In the genomic region with DNA sequence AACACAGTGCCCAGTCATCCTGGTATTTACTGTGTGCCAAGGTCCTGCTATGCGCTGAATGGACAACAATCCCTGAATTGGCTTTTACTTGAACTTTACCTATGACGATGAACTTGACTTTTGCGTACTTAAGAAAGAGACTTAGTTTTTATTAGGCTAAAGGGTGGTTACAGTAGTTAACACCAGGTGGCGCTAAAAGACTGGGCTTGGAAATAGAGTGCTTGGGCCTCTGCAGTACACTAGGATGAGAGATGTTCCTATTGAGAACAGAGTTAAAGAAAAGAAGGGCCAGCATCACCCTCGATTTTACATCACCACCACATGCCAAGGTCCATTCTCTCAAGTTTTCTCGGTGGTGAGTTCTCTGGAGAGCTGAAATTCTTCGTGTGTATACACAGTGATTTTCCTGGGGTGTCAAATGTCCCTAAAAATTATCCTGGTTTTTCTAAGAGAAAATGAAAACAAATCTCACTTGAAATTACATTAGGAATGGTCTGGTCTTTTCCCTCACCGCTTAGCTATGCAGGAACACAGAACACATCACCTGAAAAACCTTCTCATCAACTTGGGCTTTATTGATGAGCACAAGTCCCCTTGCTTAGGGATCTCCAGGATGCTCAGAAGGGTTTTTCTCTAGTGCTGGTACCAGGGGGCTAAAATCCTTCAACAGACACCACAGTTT, we compare ENCODE assay signal across 8 mouse cellular contexts.
DNase-seq lines count a peak whose midpoint lies in the region; ATAC-seq and TF ChIP-seq lines count a peak whose summit lies in the region.

No protein-coding gene starts in this region.

- no peak overlapping the region for H3K4me3 ChIP-seq in forebrain, embryonic 15.5 days
- no peak overlapping the region for H3K4me3 ChIP-seq in midbrain, embryonic 11.5 days (ENCODE audit: low read depth, low read length)
- no peak overlapping the region for H3K4me3 ChIP-seq in stomach, postnatal 0 days (ENCODE audit: low read depth, low read length)

- no peak overlapping the region for H3K27ac ChIP-seq in forebrain, embryonic 15.5 days (replicated peaks)
- no peak overlapping the region for H3K27ac ChIP-seq in midbrain, embryonic 11.5 days (ENCODE audit: low read depth, low read length)
- H3K27ac ChIP-seq in stomach, postnatal 0 days (replicated peaks) = no peak overlapping the region

- no peaks in the 10 kb centered on the region for H3K27me3 ChIP-seq in forebrain, embryonic 15.5 days
- H3K27me3 ChIP-seq in midbrain, embryonic 11.5 days (ENCODE audit: control insufficient read depth, insufficient read depth, low read length) = no peaks in the 10 kb centered on the region
- H3K27me3 ChIP-seq in stomach, postnatal 0 days (ENCODE audit: control insufficient read depth, insufficient read depth, low read length) = no peaks in the 10 kb centered on the region

- no peak overlapping the region for H3K4me2 ChIP-seq in forebrain, embryonic 15.5 days (replicated peaks)
- no peak overlapping the region for H3K4me2 ChIP-seq in midbrain, embryonic 11.5 days
- no peak overlapping the region for H3K4me2 ChIP-seq in stomach, postnatal 0 days (replicated peaks; ENCODE audit: low read depth)

- no peaks in the 10 kb centered on the region for H3K36me3 ChIP-seq in forebrain, embryonic 15.5 days
- no peaks in the 10 kb centered on the region for H3K36me3 ChIP-seq in midbrain, embryonic 11.5 days (ENCODE audit: control insufficient read depth, insufficient read depth, low read length)
- no peaks in the 10 kb centered on the region for H3K36me3 ChIP-seq in stomach, postnatal 0 days (ENCODE audit: control insufficient read depth, insufficient read depth, low read length)

- peak; percentile 56 for DNase-seq in ovary, postnatal 14 days (ENCODE audit: low spot score)
- DNase-seq in ovary, postnatal 36 days (ENCODE audit: low spot score) = no peak
- peak; percentile 29 for DNase-seq in cerebellum, adult 11 months
- peak; percentile 60 for DNase-seq in hindlimb bud, embryonic 11.5 days (ENCODE audit: extremely low spot score, low read depth, low spot score)
- peak; percentile 15 to 62 for DNase-seq in layer of hippocampus, postnatal 36 days
- peak; percentile 96 for DNase-seq in midbrain, embryonic 11.5 days (ENCODE audit: low spot score, missing footprints)
- peak; percentile 52 for DNase-seq in stomach, postnatal 0 days (ENCODE audit: low spot score)

- TF ChIP-seq CTCF in stomach, postnatal 0 days (IDR thresholded peaks at IDR 0.05; ENCODE audit: low read depth) = peak; percentile 95

- H3K9ac ChIP-seq in forebrain, embryonic 15.5 days (replicated peaks) = no peak overlapping the region
- H3K9ac ChIP-seq in midbrain, embryonic 11.5 days (ENCODE audit: low read length) = no peak overlapping the region
- H3K9ac ChIP-seq in stomach, postnatal 0 days (ENCODE audit: low read length) = no peak overlapping the region

- peak; percentile 96 for ATAC-seq in forebrain, embryonic 15.5 days (replicated peaks)
- peak; percentile 82; the same call in 1 of the 2 replicates for ATAC-seq in midbrain, embryonic 11.5 days (ENCODE audit: low FRiP score)
- ATAC-seq in stomach, postnatal 0 days (ENCODE audit: low FRiP score, low TSS enrichment) = peak; percentile 53; the same call in 1 of the 2 replicates

- no peaks in the 10 kb centered on the region for H3K9me3 ChIP-seq in forebrain, embryonic 15.5 days
- H3K9me3 ChIP-seq in midbrain, embryonic 11.5 days (ENCODE audit: control insufficient read depth, low read length) = no peaks in the 10 kb centered on the region; the same call in 1 of the 2 replicates
- no peaks in the 10 kb centered on the region for H3K9me3 ChIP-seq in stomach, postnatal 0 days (ENCODE audit: control insufficient read depth, low read length)

- H3K4me1 ChIP-seq in forebrain, embryonic 15.5 days = no peaks in the 10 kb centered on the region
- no peaks in the 10 kb centered on the region for H3K4me1 ChIP-seq in midbrain, embryonic 11.5 days (ENCODE audit: control insufficient read depth, insufficient read depth, low read length)
- no peaks in the 10 kb centered on the region for H3K4me1 ChIP-seq in stomach, postnatal 0 days (replicated peaks; ENCODE audit: control insufficient read depth, insufficient read depth)

- 35% methylated on average over 8 of the region's 8 CpGs for WGBS in forebrain, embryonic 15.5 days
- 33% methylated on average over 8 of the region's 8 CpGs for WGBS in midbrain, embryonic 11.5 days
- WGBS in stomach, postnatal 0 days = 21% methylated on average over 8 of the region's 8 CpGs

- no peak for TF ChIP-seq EP300 in stomach, postnatal 0 days (optimal IDR thresholded peaks at IDR 0.05)
